Mouse (Mus musculus) forebrain, embryonic 14.5 days (tissue): Measurements from ENCODE around the gene Olfr450. TPM values are rescaled to one million over a fixed set of nuclear protein-coding genes. Genes with fewer than 3 reads are reported as not detected.
A peak's percentile ranks its signal among the peaks of the same experiment; 100 is the strongest.

Experiments
- ATAC-seq: fragments of 200-750 bp; cut with Nextera tagmentation; 2 replicates; pipeline ENCODE4 v1.8.0; 2017; ENCODE audit warnings: mild to moderate bottlenecking, moderate library complexity
- DNase-seq: peaks from one replicate; pipeline ENCODE4 v3.0.0-alpha.2; 2015; ENCODE audit warnings: low spot score
- H3K27ac ChIP-seq: fragments of 300-500 bp; sonication (generic); 2 replicates; pipeline ENCODE4 v1.5.1; 2014; ENCODE audit warnings: low read depth, mild to moderate bottlenecking, control low read depth, low read length, moderate library complexity
- H3K27me3 ChIP-seq: fragments of 300-500 bp; sonication (generic); replicated peaks from 2 replicates; pipeline ENCODE4 v1.6.1; 2014; ENCODE audit warnings: low read length, control low read depth, mixed read lengths; ENCODE audit not compliant: control insufficient read depth, insufficient read depth
- H3K36me3 ChIP-seq: fragments of 300-500 bp; sonication (generic); 2 replicates; pipeline ENCODE4 v1.6.1; 2014; ENCODE audit warnings: low read length, control low read depth; ENCODE audit not compliant: control insufficient read depth, insufficient read depth
- H3K4me1 ChIP-seq: fragments of 300-500 bp; sonication (generic); 2 replicates; pipeline ENCODE4 v1.6.1; 2014; ENCODE audit warnings: antibody characterized with exemption, low read length, control low read depth; ENCODE audit not compliant: control insufficient read depth, insufficient read depth
- H3K4me2 ChIP-seq: fragments of 300-500 bp; sonication (generic); 2 replicates; pipeline ENCODE4 v1.6.1; 2014; ENCODE audit warnings: mild to moderate bottlenecking, control low read depth, low read length
- H3K4me3 ChIP-seq: fragments of 300-500 bp; sonication (generic); 2 replicates; pipeline ENCODE4 v1.5.1; 2014; ENCODE audit warnings: low read depth, low read length, control low read depth
- H3K9ac ChIP-seq: fragments of 300-500 bp; sonication (generic); 2 replicates; pipeline ENCODE4 v1.6.1; 2014; ENCODE audit warnings: mild to moderate bottlenecking, low read length, control low read depth, moderate library complexity
- H3K9me3 ChIP-seq: fragments of 300-500 bp; sonication (generic); replicated peaks from 2 replicates; pipeline ENCODE4 v1.6.1; 2016; ENCODE audit warnings: low read length, control low read depth, mixed read lengths; ENCODE audit not compliant: control insufficient read depth
- WGBS: fragments of 180-500 bp; shearing (Covaris S2); extraction: QIAGEN DNeasy Blood & Tissue Kit; methylation state at CpG from one replicate; pipeline ENCODE4 v1.1.7; 2014; 5-methylcytosine and 5-hydroxymethylcytosine counted together
- polyA plus RNA-seq: library from polyadenylated mRNA; unstranded; fragments of >200 nt; fragmentation: Nextera tagmentation; extraction: Ambion mirVana; gene quantifications from 2 replicates; pipeline ENCODE4 v1.2.1, GENCODE M21; 2014

Gene Olfr450
- polyA plus RNA-seq, result not detected in 2 replicates

GRCm38 (mm10) chr6:42811639-42812038, at the start of gene Olfr450:
TSS of gene Olfr450 (plus strand) at chr6:42811939.
- ATAC-seq (no peak), DNase-seq (no peak)
- Histone ChIP-seq H3K4me1 (no peaks in the 10 kb centered on the region), H3K9me3 (no peaks in the 10 kb centered on the region), H3K4me3 (no peak within 1 kb of the TSS), H3K27ac (no peak within 1 kb of the TSS), H3K36me3 (no peaks in the 10 kb centered on the region), H3K4me2 (no peak within 1 kb of the TSS), H3K27me3 (no peaks in the 10 kb centered on the region), H3K9ac (no peak within 1 kb of the TSS)
- 87% methylated on average over 1 of the region's 1 CpGs for WGBS

- H3K4me2 ChIP-seq, result no peak overlapping the region
- H3K9ac ChIP-seq, result no peak overlapping the region
- H3K27ac ChIP-seq, result no peak overlapping the region
- ATAC-seq (no peak), DNase-seq (no peak)
- H3K4me3 ChIP-seq, result no peak overlapping the region
- no peaks in the 10 kb centered on the region for H3K27me3 ChIP-seq
- WGBS, result 97% methylated on average over 1 of the region's 1 CpGs
- H3K4me1 ChIP-seq, result no peaks in the 10 kb centered on the region
- H3K9me3 ChIP-seq, result no peaks in the 10 kb centered on the region
- H3K36me3 ChIP-seq, result no peaks in the 10 kb centered on the region
Measured at GRCm38 (mm10) chr6:42777066-42777465, 34.7 kb upstream of the Olfr450 start.

- ATAC-seq, result no peak
- H3K4me3 ChIP-seq, result no peak within 1 kb of the TSS
- H3K9me3 ChIP-seq, result no peaks in the 10 kb centered on the region
- H3K4me1 ChIP-seq, result no peaks in the 10 kb centered on the region
- H3K36me3 ChIP-seq, result no peaks in the 10 kb centered on the region
- H3K9ac ChIP-seq, result no peak within 1 kb of the TSS
- no peak within 1 kb of the TSS for H3K4me2 ChIP-seq
- no peak within 1 kb of the TSS for H3K27ac ChIP-seq
- H3K27me3 ChIP-seq, result no peaks in the 10 kb centered on the region
- DNase-seq, result no peak
Measured at GRCm38 (mm10) chr6:42784793-42785192, 26.9 kb upstream of the Olfr450 start, which contains the start of gene Olfr452. TSS of gene Olfr452 (plus strand) at chr6:42785093.

- peak; percentile 72; the same call in 1 of the 2 replicates for ATAC-seq
- no peaks in the 10 kb centered on the region for H3K4me1 ChIP-seq
- H3K4me2 ChIP-seq, result no peak overlapping the region
- no peak overlapping the region for H3K4me3 ChIP-seq
- no peaks in the 10 kb centered on the region for H3K27me3 ChIP-seq
- H3K27ac ChIP-seq, result 0 out of 2 replicates have a peak overlapping the region, but pooled peaks have one; percentile 1
- no peaks in the 10 kb centered on the region for H3K36me3 ChIP-seq
- no peaks in the 10 kb centered on the region for H3K9me3 ChIP-seq
- WGBS, result 45% methylated on average over 4 of the region's 4 CpGs
- H3K9ac ChIP-seq, result no peak overlapping the region
- no peak for DNase-seq
Measured at GRCm38 (mm10) chr6:42790247-42790948, 21.3 kb upstream of the Olfr450 start.

GRCm38 (mm10) chr6:42790949-42791556, 20.7 kb upstream of the Olfr450 start:
- 64% methylated on average over 9 of the region's 9 CpGs for WGBS
- H3K4me3 ChIP-seq, result no peak overlapping the region
- DNase-seq (peak; percentile 52), ATAC-seq (peak; percentile 79)
- H3K27me3 ChIP-seq, result no peaks in the 10 kb centered on the region
- H3K9me3 ChIP-seq, result no peaks in the 10 kb centered on the region
- H3K4me1 ChIP-seq, result no peaks in the 10 kb centered on the region
- H3K27ac ChIP-seq, result no peak overlapping the region
- H3K9ac ChIP-seq, result no peak overlapping the region
- no peaks in the 10 kb centered on the region for H3K36me3 ChIP-seq
- H3K4me2 ChIP-seq, result no peak overlapping the region

GRCm38 (mm10) chr6:42794982-42795381, 16.8 kb upstream of the Olfr450 start:
- DNase-seq, result no peak
- Histone ChIP-seq H3K36me3 (no peaks in the 10 kb centered on the region), H3K4me1 (no peaks in the 10 kb centered on the region), H3K27me3 (no peaks in the 10 kb centered on the region), H3K4me2 (no peak overlapping the region), H3K4me3 (no peak overlapping the region), H3K9me3 (no peaks in the 10 kb centered on the region), H3K27ac (no peak overlapping the region), H3K9ac (no peak overlapping the region)
- ATAC-seq, result no peak
- WGBS, result 93% methylated on average over 3 of the region's 3 CpGs

- no peaks in the 10 kb centered on the region for H3K27me3 ChIP-seq
- no peaks in the 10 kb centered on the region for H3K36me3 ChIP-seq
- no peaks in the 10 kb centered on the region for H3K9me3 ChIP-seq
- H3K4me1 ChIP-seq, result no peaks in the 10 kb centered on the region
- no peak within 1 kb of the TSS for H3K4me2 ChIP-seq
- no peak within 1 kb of the TSS for H3K4me3 ChIP-seq
- no peak within 1 kb of the TSS for H3K9ac ChIP-seq
- no peak within 1 kb of the TSS for H3K27ac ChIP-seq
- ATAC-seq, result no peak
- no peak for DNase-seq
Measured at GRCm38 (mm10) chr6:42834084-42834483, 22.3 kb downstream of the Olfr450 start, which contains the start of gene Olfr449. TSS of gene Olfr449 (plus strand) at chr6:42834384.

GRCm38 (mm10) chr6:42860222-42860819, 48.6 kb downstream of the Olfr450 start:
- H3K4me3 ChIP-seq, result no peak overlapping the region
- no peak overlapping the region for H3K9ac ChIP-seq
- H3K36me3 ChIP-seq, result no peaks in the 10 kb centered on the region
- H3K4me1 ChIP-seq, result no peaks in the 10 kb centered on the region
- peak; percentile 71 for ATAC-seq
- DNase-seq, result peak; percentile 80
- no peaks in the 10 kb centered on the region for H3K9me3 ChIP-seq
- H3K27ac ChIP-seq, result no peak overlapping the region
- 12% methylated on average over 4 of the region's 4 CpGs for WGBS
- H3K4me2 ChIP-seq, result no peak overlapping the region
- H3K27me3 ChIP-seq, result no peaks in the 10 kb centered on the region
